Mouse (Mus musculus) yolk sac, embryonic 10.5 days (tissue): ENCODE results near the gene Nptn.

ENCODE experiments used
- DNase-seq: peaks from one replicate; pipeline ENCODE4 v3.0.0-alpha.2; 2017; ENCODE audit warnings: low spot score

Nptn gene

DNA sequence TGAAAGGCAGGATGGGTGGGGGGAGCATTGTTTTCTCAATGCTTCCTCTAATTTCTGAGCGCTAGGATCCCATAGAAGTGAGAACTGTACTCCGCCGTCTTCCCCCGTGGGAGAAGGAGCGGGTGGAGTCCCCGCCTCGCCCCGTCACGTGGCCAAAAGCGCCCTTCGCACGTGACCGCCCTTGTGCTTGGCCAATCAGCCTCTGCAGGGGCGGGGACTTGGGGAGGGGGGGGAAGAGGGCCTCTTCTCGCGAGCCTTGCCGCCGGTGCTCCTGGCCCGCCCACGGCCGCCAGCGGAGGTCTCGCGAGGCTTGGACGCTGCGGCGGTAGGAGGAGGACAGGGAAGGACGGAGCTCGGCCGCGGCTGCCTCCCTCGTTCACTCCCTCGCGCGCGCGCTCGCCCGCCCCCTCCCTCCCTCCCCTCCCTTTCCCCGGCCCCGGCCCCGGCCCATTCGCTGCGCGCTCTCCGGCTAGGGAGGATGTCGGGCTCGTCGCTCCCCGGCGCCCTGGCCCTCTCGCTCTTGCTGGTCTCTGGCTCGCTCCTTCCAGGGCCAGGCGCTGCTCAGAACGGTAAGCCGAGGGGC lies at the start of gene Nptn:
Nptn (plus strand) TSS at position 283 of the 583 bp plus-strand sequence.
- DNase-seq = peak; percentile 99

DNA sequence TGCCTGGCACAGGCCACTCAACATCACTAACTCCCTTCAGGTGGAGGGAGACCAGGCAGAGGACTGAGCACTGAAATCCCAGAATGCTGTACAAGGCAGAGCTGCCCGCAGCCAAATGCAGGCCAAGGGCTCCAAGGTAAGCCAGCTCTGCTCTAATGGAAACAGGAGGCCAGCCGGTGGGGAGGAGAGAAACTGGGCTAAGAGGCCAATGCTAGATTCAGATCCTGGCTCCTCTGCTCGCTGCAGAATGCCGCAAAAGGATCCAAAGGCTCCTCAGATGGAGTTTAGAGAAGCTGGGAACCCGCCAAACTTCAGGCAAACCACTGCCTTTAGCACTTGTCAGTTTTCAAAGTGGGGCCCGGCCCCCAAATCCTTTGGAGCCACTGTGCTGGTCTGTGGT lies 48.7 kb upstream of the Nptn start:
- DNase-seq = no peak

DNA sequence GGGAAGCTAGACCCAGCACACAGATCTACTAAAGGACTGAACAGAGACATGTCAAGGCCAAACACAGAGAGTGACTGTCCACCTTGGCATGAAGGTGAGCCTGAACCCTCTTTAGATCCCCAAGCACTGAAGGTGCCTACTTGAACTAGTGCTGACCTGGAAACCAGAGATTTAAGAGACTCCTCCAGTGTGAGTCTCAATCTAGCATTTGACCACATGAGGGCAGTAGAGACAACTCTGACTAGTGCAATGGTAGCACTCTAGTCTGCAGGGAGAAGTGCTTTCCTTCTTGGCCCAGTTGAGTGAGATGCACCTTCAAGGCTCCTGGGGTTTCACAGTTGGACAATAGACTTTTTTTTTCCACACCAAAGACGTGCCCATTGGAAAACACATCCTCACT lies 47.3 kb upstream of the Nptn start:
- peak; percentile 37 for DNase-seq

DNA sequence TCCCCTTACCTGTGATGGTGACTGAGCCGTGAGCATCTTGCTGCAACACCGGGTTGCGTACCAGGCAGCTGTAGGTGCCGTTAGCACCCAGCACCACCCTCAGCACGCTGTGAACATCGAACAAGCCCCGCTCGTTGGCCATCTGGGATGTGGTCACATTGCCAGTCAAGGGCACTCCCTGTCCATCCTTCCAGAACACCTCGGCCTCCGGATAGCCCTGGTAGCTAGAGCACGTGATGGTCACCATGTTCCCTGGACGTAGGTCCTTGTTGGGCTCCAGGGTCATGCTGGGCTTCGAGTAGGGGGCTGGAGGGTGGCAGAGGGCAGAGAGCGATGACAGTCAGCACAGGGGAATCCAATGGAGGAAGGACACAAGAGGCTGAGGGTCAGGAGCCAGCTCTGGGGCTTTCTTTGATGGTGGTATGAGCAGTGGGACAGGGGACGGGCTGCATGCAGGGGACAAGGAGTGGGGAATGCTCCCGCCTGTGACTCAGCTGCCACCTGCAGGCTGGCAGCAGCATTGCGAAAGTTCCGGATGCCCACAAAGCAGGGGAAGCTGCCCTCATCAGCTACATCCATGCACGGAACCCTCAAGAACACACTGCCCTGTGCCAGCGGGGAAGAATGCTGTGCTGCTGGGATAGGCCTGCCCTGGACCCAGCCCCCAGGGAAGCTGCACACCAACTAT lies 46.4 kb upstream of the Nptn start:
- DNase-seq = no peak

DNA sequence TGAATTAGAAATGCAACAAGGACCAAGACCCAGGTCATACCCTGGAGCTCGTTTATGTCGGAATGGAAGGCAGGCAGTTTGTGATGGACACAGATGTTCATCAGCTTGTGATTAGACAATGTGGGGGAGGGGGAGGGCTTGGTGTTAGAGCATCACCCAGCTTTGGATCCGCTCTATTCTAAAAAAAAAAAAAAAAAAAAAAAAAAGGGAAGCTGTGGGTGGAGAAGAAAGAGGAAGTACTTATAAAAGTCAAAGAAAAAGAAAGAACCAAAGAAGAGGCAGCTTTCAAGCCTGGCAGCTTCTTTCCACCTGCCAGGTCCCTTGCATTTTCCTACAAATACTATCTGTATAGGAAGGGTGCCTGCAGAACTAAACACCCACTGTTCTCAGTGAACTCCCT lies 44.3 kb upstream of the Nptn start:
- DNase-seq = no peak

DNA sequence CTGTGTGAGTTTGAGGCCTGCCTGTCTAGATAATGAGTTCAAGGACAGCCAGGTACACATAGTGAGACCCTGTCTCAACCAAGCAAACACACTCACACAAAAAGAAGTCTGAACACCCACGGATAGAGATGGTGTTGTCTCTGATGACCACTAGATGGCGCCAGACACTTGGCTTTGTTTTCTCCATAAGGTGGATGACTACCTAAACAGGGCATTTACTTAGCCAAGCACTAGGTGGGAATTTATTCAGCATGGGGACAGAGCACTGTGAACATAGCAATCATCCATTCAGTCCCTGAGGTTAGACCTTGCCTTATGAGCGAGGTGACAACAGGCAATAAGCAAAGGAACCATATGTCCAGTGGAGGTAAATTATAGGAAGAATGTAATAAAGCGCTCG lies 42.2 kb upstream of the Nptn start:
- DNase-seq = peak; percentile 11

DNA sequence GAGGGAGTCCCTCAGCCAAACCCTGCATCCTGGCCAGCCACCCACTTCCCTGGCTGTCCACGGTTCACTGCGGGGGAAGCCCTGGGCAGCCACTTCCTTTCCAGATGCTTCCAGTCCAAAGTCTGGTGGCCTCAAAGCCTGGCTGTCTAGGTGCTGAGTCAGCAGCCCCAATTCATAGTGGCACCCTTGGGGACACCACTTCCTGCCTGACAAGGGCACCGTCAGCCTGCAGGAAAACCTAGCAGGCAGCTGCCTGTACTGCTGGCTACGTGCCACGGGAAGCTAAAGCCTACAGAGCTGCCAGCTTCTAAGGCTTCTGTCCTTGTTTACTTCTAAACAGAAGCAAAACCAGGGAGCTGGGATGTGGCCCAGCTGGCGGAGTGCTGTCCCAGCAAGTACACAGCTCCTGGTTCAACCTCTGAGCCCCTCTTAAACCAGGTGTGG lies 40.1 kb upstream of the Nptn start:
- peak; percentile 32 for DNase-seq

DNA sequence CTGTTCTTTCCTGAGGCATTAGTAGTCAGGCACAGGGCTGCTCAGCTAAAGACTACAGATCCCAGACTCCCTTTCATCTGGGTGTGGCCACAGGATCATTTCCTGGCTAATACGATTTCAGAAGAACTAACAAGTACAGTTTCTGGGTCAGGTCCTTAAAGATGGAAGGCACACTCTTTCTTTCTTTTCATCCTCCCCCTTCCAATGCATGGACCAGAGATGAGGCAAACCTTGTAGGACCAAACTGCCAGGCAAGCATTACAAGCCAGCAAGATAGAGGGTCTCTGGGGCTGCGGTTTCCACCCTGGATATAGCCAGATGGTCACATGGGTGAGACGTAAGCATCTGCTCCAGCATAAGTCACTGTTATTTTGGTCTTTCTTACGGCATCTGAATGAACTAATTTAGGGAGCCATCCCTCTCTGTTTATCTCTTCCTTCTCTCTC lies 37.1 kb upstream of the Nptn start:
- DNase-seq = no peak

DNA sequence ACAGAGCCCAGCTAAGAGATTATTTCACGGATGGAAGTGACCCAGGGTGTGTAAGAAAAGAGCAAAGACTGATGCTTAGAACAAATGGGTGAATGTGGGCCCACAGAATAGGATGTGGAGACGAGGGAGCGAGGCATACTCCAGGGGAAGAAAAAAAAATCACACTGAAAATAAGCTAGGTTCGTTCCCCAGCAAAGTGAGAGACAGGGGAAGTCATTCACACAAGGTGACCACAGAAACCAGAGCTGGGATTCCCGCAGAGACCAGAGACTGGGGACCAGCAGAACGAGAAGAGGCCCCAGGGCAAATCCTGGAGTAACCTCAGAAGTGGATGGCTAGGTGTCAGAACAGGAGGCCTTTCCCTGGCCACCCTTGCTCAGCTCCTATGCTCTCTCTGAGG lies 36.6 kb upstream of the Nptn start:
- DNase-seq = no peak

DNA sequence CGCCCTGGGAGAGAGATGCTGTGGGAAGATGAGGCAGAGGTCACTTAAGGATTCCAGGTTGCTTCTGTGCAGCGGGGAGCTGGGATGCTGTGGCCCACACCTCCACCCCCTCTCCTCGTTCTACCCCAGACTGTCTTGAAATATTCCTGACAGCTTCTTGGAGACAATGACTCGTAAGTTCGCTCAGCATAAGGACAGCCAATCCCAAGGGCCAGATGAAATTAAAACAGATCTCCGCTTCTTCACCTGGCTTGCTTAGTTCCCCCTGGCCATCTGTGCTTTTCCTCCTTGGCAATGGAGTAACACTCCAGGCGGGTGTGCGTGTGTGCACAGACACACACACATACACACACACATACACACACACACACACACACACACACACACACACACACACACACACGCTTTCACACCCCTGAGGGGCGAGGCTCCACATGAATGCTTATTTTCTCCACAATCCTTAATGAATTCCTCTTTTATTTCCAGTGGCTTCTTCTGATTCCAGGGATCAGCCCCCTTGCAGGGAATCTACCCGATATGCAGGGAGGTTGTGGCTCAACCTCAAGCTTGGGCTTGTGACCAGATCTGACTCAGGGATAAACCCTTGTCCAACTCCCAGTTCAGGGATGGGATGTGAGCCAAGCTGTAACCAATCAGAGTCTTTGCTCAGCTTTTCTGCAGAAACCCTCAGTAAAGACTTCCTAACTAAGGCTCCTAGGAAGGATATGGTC lies 35.2 kb upstream of the Nptn start:
- no peak for DNase-seq

DNA sequence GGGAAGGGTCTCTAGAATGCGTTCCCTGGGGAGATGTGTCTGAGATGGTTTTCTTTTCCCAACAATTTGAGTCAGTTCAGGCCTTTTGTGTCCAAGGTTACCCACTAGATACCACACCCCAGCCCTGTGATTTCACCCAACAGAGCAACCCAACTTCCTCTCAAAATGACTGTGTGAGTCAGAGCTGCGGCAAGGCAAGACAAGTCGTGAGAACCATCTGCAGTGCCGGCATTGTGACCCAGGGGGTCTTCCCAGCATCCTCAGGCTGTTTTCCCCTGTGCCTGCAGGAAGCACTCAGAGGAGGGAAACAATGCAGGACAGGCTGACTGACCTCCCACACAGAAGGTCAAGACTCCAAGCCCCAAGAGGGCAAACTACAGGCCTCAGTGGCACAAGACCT lies 33.1 kb upstream of the Nptn start:
- no peak for DNase-seq

DNA sequence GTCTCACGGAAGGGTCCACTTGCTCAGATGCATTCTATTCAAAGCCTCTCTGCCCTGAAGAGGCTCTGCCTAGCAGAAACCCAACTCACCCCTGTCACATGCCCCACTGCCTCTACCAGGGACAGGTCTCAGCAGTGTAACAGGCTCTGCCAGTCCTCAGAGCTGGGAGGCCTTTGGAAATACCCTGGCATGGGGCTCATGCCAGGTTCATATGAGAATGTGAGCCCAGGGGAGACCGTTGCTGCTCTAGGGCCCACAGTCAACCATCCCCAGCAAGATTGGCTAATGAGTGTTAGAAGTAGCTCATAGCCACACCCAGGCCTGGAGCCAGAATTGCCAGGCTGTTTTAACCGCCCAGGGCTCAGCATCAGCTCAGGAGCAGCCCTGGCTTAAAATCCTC lies 32.3 kb upstream of the Nptn start:
- no peak for DNase-seq

DNA sequence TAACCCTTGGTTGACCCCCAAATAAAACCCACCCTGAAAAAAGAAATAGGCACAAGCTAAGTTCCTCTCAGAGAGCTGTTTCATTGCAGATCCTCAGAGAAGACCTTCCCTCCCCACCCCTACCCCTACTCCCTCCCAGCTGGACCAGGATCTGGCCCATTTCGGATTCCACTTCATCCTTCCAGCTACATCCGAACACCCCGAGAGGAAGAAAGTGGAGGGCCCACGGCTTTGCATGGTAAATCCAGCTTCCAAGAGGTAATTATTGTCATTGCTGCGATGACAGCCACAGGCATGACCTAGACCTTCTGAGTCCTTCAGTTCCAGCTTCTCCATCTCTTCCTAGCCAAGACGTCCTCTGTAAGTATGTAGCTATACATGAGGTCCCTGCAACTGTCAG lies 31.1 kb upstream of the Nptn start:
- no peak for DNase-seq

DNA sequence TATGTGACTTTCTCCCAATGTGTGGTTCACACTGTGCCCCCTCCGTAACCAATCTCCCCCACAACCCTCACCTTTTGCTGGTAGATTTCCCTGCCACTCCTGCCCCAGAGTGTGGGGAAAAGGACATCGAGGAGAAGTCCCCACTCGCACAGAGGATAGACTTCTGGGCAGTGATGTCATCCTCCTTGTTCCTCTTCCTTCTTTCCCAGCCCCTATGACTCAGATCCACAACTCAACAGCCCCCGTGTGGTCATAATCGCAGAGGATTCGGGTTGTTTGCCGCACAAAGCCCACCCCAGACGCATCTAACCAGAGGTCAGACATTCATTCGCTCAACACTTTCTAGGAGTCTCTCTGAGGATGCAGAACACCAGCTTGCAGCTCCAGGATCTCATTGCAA lies 30.0 kb upstream of the Nptn start:
- no peak for DNase-seq

DNA sequence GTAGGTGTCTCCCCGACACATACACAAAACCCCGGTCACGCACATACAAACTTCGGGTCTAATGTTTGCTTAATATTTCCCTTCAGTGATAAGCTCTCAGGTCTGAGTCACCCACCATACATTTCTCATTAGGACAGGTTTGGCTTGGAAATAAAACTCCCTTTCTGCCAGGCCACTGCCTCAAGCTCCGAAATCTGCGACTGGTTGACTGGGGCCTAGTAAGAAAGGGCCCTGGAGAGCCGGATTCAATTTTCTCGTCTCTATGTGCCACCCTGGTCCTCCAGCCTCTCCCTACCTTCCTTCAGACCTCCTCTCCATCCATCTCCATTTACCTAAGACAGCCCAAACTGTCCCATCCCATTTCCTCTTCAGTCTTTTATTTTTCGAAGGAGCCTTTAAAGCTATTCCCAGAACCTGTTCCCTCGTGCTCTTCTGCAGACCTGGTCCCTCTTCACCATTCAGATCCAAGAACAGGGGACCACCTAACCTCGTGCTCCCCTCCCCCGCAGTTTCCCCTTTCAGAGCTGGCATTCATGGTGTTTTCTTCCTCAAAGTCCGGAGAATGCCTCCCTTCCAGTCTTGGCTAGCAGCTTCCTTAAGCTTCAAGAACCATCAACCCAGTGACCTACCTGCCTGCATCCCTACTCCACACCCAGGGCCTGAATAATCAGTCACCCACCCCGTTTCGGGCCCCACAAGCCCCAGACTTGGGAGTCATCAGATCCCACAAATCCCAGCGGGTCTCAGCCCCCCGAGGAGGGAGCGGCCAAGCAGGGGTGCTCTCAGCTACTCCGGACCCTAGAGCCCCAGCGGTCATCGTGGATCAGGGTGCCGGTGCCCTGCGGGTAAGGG lies 27.8 kb upstream of the Nptn start:
- DNase-seq = peak; percentile 12

DNA sequence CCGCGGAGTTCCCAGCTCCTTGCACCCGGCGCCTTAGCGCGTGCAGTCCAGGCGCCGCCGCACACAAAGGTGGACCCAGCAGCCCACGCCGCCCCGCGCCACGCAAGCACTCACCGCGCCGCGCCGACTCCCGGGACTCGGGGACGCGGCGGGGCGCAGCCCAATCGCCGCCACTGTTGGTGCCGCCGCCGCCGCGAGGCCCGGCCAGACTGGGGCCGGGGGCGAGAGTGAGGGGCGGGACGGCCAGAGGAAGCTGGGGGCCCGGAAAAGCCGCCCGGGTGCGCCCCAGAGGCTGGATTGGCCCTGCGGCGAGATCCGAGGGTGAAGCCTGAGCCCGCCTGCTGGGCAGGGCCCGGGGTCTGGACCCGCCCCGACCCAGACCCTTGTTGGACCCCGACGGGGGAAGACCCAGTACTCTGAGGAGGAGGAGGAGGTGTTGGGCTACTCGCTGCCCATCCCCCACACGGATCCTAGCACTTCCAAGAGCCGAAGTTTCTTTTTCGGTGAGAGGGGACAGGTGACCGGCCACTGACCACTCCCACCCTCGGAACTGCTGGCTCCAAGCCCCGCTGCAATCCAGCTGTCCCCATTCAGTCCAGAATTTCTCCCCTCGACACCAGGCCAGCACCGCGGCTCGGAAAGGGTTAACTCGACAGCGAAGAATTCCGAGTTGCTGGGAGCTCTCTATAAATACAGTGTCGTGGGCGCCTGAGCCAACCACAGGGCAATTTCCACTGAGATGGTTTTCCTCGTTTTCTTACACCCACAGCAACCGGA lies 26.9 kb upstream of the Nptn start, which contains the start of gene Cd276:
Cd276 (minus strand) TSS at position 530 of the 777 bp plus-strand sequence.
- DNase-seq = peak; percentile 71

DNA sequence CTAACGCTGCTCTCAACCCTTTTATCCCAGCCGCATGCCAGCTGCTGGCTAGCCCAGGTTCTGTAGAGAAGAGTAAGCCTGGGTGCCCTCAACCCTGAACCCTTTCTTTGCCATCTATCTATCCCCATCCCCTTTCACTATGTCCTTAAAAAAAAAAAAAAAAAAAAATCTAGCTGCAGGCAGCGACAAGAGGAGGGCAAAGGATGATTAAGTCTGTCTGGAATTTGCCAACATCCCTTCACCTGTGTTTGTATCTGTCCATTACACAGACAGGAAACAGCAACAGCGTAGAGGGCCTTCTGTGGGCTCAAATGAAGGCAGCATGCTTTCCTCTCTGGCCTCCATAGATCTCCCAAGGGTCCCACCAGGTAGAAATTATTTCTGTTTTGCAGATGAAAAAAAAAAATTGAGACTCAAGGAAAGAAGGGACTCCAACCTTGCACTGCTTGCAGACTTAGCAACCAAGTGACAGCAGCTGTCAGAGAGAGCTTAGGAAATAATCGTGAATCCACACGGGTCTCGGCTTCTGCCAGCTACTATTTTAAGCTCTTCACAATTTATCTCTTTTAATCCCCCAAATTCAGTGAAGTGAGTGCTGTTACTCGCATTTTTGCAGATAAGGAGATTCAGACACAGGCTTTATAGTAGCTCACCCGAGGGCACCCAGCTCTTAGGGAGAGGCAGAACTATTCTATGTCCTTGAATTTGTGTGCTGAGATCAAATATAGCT lies 26.2 kb upstream of the Nptn start:
- no peak for DNase-seq

DNA sequence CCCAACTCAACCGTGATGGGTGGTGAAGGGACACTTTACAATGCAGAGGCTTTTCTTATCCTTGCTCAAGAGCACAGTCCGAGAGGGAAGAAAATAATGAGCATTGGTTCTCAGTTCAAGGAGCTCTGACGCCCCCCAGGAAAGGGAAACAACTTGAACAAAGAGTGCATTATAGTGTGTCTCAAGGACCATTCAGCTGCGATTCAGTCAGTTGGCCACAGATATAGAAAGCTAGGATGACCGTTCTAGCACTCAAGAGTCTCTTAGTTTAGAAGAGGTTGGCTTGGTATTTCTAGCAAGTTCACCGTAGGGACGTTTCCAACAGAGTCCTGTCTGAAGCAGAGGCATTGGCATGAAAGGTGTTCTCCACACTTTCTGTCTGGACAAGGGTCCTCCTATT lies 25.4 kb upstream of the Nptn start:
- no peak for DNase-seq

DNA sequence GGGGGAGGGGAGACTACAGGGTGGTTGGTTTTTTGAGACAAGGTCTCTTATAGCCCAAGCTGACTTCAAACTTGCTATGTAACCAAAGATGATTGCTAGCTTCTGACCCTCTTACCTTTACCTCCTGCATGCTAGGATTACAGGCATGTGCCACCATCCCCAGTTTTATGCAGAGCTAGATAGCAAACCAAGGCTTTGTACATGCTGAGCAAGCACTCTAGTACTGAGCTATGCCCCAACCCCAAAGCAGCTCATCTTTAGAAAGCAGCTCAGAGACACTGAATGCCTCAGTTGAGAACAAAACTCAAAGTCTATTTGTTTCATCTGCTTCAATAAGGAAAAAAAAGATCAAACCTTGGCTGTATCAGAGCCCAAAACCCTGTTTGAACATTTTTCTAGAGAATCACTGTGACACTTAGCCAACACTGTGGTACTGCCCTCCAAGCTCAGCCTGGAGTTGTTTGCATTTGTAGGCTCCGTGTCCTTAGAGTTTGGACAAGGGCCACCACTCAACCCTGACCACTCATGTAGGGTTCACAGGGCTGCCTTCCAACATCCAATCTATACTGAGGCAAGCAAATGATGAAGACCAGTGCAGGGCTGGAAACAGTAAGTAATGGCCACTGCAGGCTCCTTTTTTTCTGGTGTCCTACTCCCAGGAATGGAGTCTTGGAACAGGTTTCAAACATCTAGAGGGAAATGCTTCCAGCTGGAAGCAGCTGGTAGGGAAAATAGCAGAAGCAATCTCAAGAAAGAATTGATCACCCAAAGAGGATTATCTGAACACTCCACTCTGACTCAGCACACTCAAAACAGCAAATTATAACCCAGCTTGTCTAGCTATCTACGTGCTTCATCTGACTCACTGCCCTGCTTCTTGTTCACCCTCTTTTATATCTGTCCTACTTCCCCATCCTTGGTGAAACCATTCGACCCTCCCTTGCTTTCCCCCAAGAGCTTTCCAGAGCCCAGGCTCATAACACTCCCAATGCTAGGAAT lies 24.3 kb upstream of the Nptn start:
- DNase-seq = no peak

DNA sequence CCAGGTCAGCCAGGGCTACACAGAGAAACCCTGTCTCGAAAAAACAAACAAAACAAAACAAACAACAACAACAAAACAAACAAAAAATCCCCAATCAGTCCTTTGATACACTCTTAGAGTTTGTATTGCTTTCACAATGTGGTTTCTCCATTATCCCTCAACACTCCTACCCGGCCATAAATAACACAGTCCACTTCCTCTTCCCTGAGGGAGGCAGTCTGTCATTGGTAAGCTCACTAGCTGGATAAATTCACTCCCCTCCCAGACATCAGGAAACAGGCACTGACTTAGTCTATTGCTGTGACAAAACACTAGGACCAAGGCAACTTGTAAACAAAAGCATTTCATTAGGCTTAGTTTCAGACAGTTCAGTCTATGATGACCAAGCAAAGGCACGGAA lies 21.8 kb upstream of the Nptn start:
- no peak for DNase-seq
